Mouse (Mus musculus) kidney, adult 2 months (tissue): Measurements from ENCODE around the gene Abca13.

ENCODE experiments used
- CTCF ChIP-seq: fragments of 200-500 bp; conservative IDR thresholded peaks from 2 replicates; pipeline ENCODE4 v1.5.1; 2011; ENCODE audit warnings: low read depth, mild to moderate bottlenecking, control low read depth, low read length, moderate library complexity, mixed read lengths; ENCODE audit not compliant: insufficient read depth, insufficient read length
- POLR2A ChIP-seq: fragments of 200-500 bp; IDR thresholded peaks from one replicate; pipeline ENCODE4 v1.6.1; 2011; ENCODE audit warnings: low read depth, low read length, control low read depth

DNA sequence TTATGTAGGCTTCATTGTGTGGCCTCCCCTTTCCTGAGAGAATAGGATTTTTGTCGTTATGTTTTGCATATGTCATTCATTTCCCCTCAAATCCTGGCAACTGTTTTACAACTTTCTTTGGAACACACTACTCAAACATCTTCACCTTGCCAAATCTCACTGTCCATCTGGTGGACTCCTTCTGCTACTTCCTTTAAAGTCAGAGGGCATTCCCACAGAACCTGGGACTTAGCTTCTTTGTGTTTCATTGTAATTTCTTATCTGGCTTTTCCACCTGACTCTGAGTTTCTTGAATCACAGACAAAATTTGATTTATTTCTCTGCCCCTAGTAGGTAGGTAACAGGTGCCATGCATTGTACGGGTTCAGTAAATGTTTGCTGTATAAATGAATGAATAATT lies 248.0 kb downstream of the Abca13 start:
- TF ChIP-seq CTCF, result no peak
- no peak for TF ChIP-seq POLR2A
